Mouse (Mus musculus): ENCODE data around the gene Nt5c3b. TPM values are rescaled to one million over a fixed set of nuclear protein-coding genes. Genes with fewer than 3 reads are reported as not detected.

Gene Nt5c3b
- polyA plus RNA-seq, 1 experiment, result 79.9 TPM

GRCm38 (mm10) chr11:100375127-100375526 is 66.5 kb downstream of the Nt5c3b start:
- Histone ChIP-seq H3K27ac (ENCODE audit: insufficient read depth, low read length) (no peak overlapping the region), H3K27me3 (ENCODE audit: control insufficient read depth, insufficient read depth, low read length) (no peaks in the 10 kb centered on the region), H3K4me3 (replicated peaks; ENCODE audit: insufficient read depth, low read depth, low read length) (no peak overlapping the region), H3K4me1 (ENCODE audit: control insufficient read depth, insufficient read depth, low read length) (peaks cover 6% of the 10 kb centered on the region)
- TF ChIP-seq POLR2A (IDR thresholded peaks at IDR 0.05; ENCODE audit: borderline replicate concordance, insufficient read depth, low read length) (no peak), CTCF (IDR thresholded peaks at IDR 0.05; ENCODE audit: borderline replicate concordance, insufficient read depth, low read depth, low read length) (no peak)
- WGBS, result 89% methylated on average over 9 of the region's 9 CpGs
- DNase-seq, result no peak

Other genes starting within 250 kb of the Nt5c3b start
- gene Krt9, start 248.6 kb downstream of the Nt5c3b start, polyA plus RNA-seq (2012; rRNA removed), result 0.62 and 1.5 TPM in 2 replicates
- 0.11 and 0.13 TPM in 2 replicates for gene Krt14, start 234.3 kb downstream of the Nt5c3b start, polyA plus RNA-seq (2012; rRNA removed)
- gene Krt16, start 192.9 kb downstream of the Nt5c3b start, polyA plus RNA-seq (2012; rRNA removed), result not detected in 2 replicates
- gene Krt17, start 180.8 kb downstream of the Nt5c3b start, polyA plus RNA-seq (2012; rRNA removed), result 0.11 and 0.16 TPM in 2 replicates
- gene Krt42, start 171.9 kb downstream of the Nt5c3b start, polyA plus RNA-seq (2012; rRNA removed), result not detected in 2 replicates
- gene Eif1, start 121.9 kb downstream of the Nt5c3b start, polyA plus RNA-seq (2012; rRNA removed), result 430 and 502 TPM in 2 replicates
- gene Gast, start 107.4 kb downstream of the Nt5c3b start, polyA plus RNA-seq (2012; rRNA removed), result not detected in 2 replicates
- 105 and 107 TPM in 2 replicates for gene Hap1, start 85.7 kb downstream of the Nt5c3b start, polyA plus RNA-seq (2012; rRNA removed)
- 127 and 162 TPM in 2 replicates for gene Jup, start 44.0 kb downstream of the Nt5c3b start, polyA plus RNA-seq (2012; rRNA removed)
- gene P3h4, start 27.0 kb downstream of the Nt5c3b start, polyA plus RNA-seq (2012; rRNA removed), result 17.6 and 19.6 TPM in 2 replicates
- gene Fkbp10, start 26.1 kb downstream of the Nt5c3b start, polyA plus RNA-seq (2012; rRNA removed), result 8.0 and 8.6 TPM in 2 replicates
- gene Klhl10, start 109 bp upstream of the Nt5c3b start, polyA plus RNA-seq (2012; rRNA removed), result 0.46 and 0.49 TPM in 2 replicates
- 16.1 and 19.1 TPM in 2 replicates for gene Klhl11, start 30.9 kb upstream of the Nt5c3b start, polyA plus RNA-seq (2012; rRNA removed)
- 155 and 156 TPM in 2 replicates for gene Acly, start 86.2 kb upstream of the Nt5c3b start, polyA plus RNA-seq (2012; rRNA removed)
- gene Ttc25, start 103.8 kb upstream of the Nt5c3b start, polyA plus RNA-seq (2012; rRNA removed), result 0.86 and 0.92 TPM in 2 replicates
- 547 and 616 TPM in 2 replicates for gene Cnp, start 133.1 kb upstream of the Nt5c3b start, polyA plus RNA-seq (2012; rRNA removed)
- gene Nkiras2, start 177.4 kb upstream of the Nt5c3b start, polyA plus RNA-seq (2012; rRNA removed), result 27.5 and 27.6 TPM in 2 replicates
- 157 and 177 TPM in 2 replicates for gene Dnajc7, start 178.4 kb upstream of the Nt5c3b start, polyA plus RNA-seq (2012; rRNA removed)

Measured in cerebellum, adult 2 months (tissue).